Mouse (Mus musculus) limb, embryonic 10.5 days (tissue): ENCODE data around the gene Mad2l2. TPM values are rescaled to one million over a fixed set of nuclear protein-coding genes. Genes with fewer than 3 reads are reported as not detected.
"Not testable (repeated sequence)": the region's sequence is repeated elsewhere in the genome, so short reads cannot be mapped to it uniquely, and the experiment has no call there.

Experiments
- DNase-seq: peaks from one replicate; pipeline ENCODE4 v3.0.0-alpha.2; 2017; ENCODE audit warnings: low spot score
- H3K27ac ChIP-seq: fragments of 300-500 bp; sonication (generic); 2 replicates; pipeline ENCODE4 v1.5.1; 2016; ENCODE audit warnings: mild to moderate bottlenecking
- H3K27me3 ChIP-seq: fragments of 300-500 bp; sonication (generic); 2 replicates; pipeline ENCODE4 v1.6.1; 2016; ENCODE audit warnings: low read depth, mild to moderate bottlenecking; ENCODE audit not compliant: poor library complexity, severe bottlenecking
- H3K36me3 ChIP-seq: fragments of 300-500 bp; sonication (generic); 2 replicates; pipeline ENCODE4 v1.6.1; 2016; ENCODE audit warnings: mild to moderate bottlenecking, moderate library complexity
- H3K4me1 ChIP-seq: fragments of 300-500 bp; sonication (generic); 2 replicates; pipeline ENCODE4 v1.6.1; 2016
- H3K4me3 ChIP-seq: fragments of 300-500 bp; sonication (generic); 2 replicates; pipeline ENCODE4 v1.5.1; 2016; ENCODE audit warnings: mild to moderate bottlenecking, moderate library complexity
- H3K9me3 ChIP-seq: fragments of 300-500 bp; sonication (generic); replicated peaks from 2 replicates; pipeline ENCODE4 v1.6.1; 2016; ENCODE audit warnings: mild to moderate bottlenecking
- WGBS: fragments of 180-500 bp; shearing (Covaris S2); methylation state at CpG from one replicate; pipeline ENCODE4 v1.1.7; 2016; 5-methylcytosine and 5-hydroxymethylcytosine counted together
- polyA plus RNA-seq: library from polyadenylated mRNA; unstranded; fragments of >200 nt; fragmentation: Nextera tagmentation; extraction: Ambion mirVana; gene quantifications from 2 replicates; pipeline ENCODE4 v1.2.1, GENCODE M21; 2016

Gene Mad2l2
- polyA plus RNA-seq, 1 experiment from 2014 or later, result 93.8 TPM

DNA sequence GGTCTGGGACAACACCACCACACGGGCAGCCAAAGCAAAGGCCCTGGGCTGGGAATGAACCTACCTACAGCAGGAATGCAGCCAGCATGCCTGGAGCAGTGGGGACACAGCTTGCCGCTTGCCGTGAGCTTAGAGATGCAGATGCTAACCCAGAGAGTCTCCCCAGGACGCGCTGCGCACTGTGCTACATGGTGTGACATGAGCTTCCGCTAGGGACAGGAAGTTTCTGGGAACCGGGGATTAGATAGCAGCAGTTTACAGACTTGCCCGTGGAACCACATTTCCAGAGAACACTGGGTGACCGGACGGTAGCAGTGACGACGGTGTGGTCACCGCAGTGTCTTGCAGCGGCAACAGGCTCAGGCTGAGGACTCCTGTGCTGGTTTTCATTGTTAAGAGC, 39.4 kb downstream of the Mad2l2 start:
- Histone ChIP-seq H3K27ac (no peak overlapping the region), H3K4me1 (peaks cover 31% of the 10 kb centered on the region), H3K36me3 (no peaks in the 10 kb centered on the region), H3K27me3 (peaks cover 97% of the 10 kb centered on the region), H3K4me3 (peak overlapping the region; percentile 19; the same call in 1 of the 2 replicates), H3K9me3 (no peaks in the 10 kb centered on the region)
- DNase-seq, result no peak
- 26% methylated on average over 15 of the region's 15 CpGs for WGBS

DNA sequence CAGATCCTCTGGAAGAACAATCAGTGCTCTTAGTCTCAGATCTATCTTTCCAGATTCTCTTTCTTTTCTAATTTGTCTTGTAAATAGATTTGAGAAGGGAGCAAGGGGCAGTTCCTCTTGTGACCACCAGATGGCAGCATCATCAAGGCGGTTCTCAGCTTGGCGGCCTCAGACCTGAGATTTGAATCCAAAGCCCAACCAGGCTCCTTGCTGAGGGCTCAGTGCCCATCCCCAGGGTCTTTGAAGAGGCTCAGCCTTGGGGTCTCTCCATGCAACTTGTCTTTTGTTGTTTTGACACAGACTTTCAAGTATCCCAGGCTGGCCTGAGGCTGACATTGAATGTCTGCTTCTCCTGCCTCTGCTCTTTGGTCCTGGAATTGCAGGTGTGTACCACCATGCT, 40.7 kb downstream of the Mad2l2 start:
- WGBS, result 4% methylated on average over 2 of the region's 2 CpGs
- Histone ChIP-seq H3K27ac (no peak overlapping the region), H3K4me3 (no peak overlapping the region), H3K4me1 (peaks cover 24% of the 10 kb centered on the region), H3K27me3 (peaks cover 97% of the 10 kb centered on the region), H3K36me3 (no peaks in the 10 kb centered on the region), H3K9me3 (no peaks in the 10 kb centered on the region)
- peak; percentile 77 for DNase-seq

DNA sequence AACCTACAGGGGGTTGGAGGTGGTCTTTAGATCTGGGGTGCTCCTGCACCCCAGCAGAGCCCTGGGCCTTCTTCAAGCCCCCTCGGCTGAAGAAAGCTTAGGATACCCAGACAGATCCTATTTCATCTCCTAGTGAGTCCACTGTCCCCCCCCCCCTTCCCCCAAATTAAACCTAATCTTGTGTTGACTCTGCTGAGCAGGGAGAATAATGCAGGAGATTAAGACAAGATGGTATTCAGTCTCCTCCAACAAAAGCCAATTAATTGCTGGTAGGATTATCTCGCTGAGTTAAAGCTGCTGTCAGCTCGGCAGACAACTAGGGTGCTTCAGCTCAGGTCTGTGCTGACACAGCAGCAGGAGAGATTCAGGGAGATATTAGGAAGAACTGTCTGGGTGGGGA, 41.1 kb downstream of the Mad2l2 start:
- H3K4me1 ChIP-seq, result peaks cover 22% of the 10 kb centered on the region
- no peaks in the 10 kb centered on the region for H3K9me3 ChIP-seq
- no peaks in the 10 kb centered on the region for H3K36me3 ChIP-seq
- H3K4me3 ChIP-seq, result no peak overlapping the region
- no peak overlapping the region for H3K27ac ChIP-seq
- H3K27me3 ChIP-seq, result peaks cover 97% of the 10 kb centered on the region
- DNase-seq, result no peak
- WGBS, result 52% methylated on average over 3 of the region's 3 CpGs

DNA sequence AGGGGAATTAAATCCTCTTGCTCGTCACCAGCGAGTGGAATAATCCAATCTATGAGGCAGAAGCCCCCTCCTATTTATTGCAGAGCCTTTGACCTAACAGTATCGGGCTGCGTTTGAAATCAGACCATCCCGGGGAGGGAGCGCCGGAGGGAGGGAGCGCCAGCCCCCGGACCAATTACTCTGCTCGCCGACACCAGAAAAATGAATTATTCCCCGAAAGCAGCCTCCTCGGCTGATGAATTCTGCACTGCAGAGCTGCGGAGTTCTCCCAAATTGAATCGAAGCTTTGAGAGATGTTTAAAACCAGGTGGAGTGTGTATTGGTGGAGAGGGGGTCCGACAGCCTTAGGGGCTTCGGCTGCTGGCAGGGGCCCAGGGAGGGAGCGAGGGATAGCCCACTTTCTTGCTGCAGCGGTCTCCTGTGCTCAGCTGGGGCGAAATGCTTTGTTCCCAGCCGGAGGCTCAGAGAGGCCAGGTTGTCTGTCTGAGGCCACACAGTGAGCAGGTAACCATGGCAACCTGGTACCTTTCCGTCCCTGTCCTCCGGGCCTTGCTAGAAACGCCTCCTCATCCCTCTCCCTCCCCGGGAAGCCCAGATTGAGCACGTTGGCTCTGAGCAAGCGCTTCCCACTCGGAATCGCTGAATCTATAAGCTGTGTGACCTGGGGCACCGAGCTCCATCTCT, 43.8 kb downstream of the Mad2l2 start:
- no peak overlapping the region for H3K27ac ChIP-seq
- no peak for DNase-seq
- WGBS, result 1% methylated on average over 30 of the region's 30 CpGs
- no peaks in the 10 kb centered on the region for H3K9me3 ChIP-seq
- H3K4me3 ChIP-seq, result peak overlapping the region; percentile 29
- H3K27me3 ChIP-seq, result peaks cover 96% of the 10 kb centered on the region
- no peaks in the 10 kb centered on the region for H3K36me3 ChIP-seq
- peaks cover 18% of the 10 kb centered on the region for H3K4me1 ChIP-seq

DNA sequence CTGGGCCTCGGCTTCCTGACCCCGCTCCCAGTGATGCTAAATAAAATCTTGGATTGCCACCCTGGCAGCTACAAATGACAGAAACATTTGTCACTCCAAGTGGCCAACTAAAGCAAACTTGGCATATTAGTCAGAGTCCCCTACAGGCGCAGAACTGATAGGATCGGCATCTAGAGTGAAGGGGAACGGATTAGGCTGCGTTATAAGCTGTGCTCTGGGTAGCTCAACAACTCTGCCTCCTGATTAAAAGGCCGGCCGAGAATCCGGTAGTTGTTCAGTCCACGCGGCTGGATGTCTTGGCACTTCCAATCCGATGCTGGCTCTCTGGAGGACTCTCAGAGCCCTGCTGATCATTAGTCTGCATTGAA, 44.3 kb downstream of the Mad2l2 start:
- no peak overlapping the region for H3K4me3 ChIP-seq
- no peaks in the 10 kb centered on the region for H3K9me3 ChIP-seq

DNA sequence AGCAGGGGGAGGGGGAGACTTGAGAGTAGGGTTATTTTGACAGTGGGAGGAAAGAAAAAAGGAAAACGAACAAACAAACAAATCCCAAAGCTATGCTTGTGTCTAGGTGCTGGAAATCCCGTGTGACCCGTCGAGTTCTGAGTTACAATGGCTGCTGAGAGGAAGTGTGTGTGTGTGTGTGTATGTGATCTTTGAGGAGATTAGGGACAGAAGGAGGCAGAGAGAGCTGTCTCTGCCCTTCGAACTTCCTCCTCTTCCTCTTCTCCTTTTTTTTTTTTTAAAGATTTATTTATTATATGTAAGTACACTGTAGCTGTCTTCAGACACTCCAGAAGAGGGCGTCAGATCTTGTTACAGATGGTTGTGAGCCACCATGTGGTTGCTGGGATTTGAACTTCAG, 46.4 kb downstream of the Mad2l2 start:
- not testable (repeated sequence) for H3K36me3 ChIP-seq, H3K4me3 ChIP-seq, H3K27ac ChIP-seq, DNase-seq, H3K9me3 ChIP-seq
- peaks cover 20% of the 10 kb centered on the region for H3K4me1 ChIP-seq
- 84% methylated on average over 5 of the region's 6 CpGs for WGBS
- H3K27me3 ChIP-seq, result peaks cover 78% of the 10 kb centered on the region

More for the DNA sequence above, 44.3 kb downstream of the Mad2l2 start:
- WGBS, result 20% methylated on average over 12 of the region's 12 CpGs
- Histone ChIP-seq H3K27ac (no peak overlapping the region), H3K27me3 (peaks cover 97% of the 10 kb centered on the region), H3K36me3 (no peaks in the 10 kb centered on the region), H3K4me1 (peaks cover 22% of the 10 kb centered on the region)
- no peak for DNase-seq

DNA sequence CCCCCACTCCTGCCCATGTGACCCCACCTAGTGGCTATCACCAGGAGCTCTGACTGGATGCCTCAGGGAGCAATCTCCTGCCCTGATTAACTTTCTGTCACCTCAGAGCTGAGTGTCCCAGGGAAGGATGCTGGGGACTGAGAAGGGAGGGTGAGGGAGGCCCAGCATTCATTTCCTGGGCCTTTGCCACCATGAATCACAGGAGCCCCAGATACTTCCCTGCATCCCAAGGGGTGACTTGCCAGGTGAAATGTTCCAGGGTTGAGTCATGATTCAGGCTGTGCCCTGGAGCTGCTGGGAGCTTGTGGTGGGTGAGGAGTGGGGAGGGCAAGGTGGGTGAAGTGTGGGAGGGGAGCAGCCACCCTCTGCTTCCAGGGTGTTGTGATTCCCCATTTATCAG, 47.5 kb downstream of the Mad2l2 start:
- peaks cover 25% of the 10 kb centered on the region for H3K4me1 ChIP-seq
- H3K9me3 ChIP-seq, result no peaks in the 10 kb centered on the region
- no peak for DNase-seq
- H3K27ac ChIP-seq, result no peak overlapping the region
- H3K36me3 ChIP-seq, result no peaks in the 10 kb centered on the region
- no peak overlapping the region for H3K4me3 ChIP-seq
- peaks cover 78% of the 10 kb centered on the region for H3K27me3 ChIP-seq

DNA sequence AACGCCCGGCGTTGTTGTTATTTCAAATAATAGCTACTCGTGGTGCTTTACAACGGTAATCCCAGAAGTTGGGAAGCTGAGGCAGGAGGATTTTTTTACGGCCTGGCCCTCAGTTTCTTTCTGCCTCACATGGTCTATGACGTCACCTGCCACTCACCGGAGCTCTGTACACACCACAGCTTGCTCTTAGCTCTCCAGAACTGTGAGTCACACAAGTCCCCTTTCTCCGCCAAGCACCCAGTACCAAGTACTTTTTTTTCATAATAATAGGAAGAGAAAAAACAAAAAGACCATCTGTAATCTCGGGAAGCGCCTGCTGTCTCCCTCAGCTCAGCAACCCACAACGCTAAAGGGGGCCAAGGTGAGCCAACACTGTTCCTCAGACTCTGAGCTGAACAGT, 51.3 kb downstream of the Mad2l2 start:
- H3K4me3 ChIP-seq, result no peak overlapping the region
- H3K4me1 ChIP-seq, result peaks cover 33% of the 10 kb centered on the region
- no peak overlapping the region for H3K27ac ChIP-seq
- WGBS, result 89% methylated on average over 12 of the region's 12 CpGs
- no peaks in the 10 kb centered on the region for H3K9me3 ChIP-seq
- no peak for DNase-seq
- no peaks in the 10 kb centered on the region for H3K36me3 ChIP-seq
- H3K27me3 ChIP-seq, result peaks cover 52% of the 10 kb centered on the region

DNA sequence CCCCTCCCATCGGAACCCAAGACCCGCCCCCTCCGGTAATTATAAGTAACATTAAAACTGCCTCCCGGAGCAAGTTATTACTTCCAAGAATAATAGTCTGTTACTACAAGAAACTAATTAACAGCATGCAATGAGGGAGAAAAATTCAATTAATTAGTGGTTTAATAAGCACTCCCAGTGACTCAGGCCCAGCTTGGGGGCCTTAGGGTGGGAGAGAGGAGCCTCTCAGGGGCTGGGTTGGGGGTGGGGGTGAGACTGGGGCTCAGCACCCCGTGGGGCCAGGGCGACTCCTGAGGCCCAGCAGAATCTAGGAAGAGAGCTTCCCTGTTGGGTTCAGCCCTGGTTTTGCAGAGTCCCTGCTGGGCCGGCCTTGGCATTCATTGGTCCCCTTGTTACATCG, 52.2 kb downstream of the Mad2l2 start:
- Histone ChIP-seq H3K27me3 (peaks cover 50% of the 10 kb centered on the region), H3K9me3 (no peaks in the 10 kb centered on the region), H3K4me3 (no peak overlapping the region), H3K36me3 (no peaks in the 10 kb centered on the region), H3K27ac (no peak overlapping the region), H3K4me1 (peaks cover 33% of the 10 kb centered on the region)
- WGBS, result 44% methylated on average over 8 of the region's 8 CpGs
- no peak for DNase-seq

DNA sequence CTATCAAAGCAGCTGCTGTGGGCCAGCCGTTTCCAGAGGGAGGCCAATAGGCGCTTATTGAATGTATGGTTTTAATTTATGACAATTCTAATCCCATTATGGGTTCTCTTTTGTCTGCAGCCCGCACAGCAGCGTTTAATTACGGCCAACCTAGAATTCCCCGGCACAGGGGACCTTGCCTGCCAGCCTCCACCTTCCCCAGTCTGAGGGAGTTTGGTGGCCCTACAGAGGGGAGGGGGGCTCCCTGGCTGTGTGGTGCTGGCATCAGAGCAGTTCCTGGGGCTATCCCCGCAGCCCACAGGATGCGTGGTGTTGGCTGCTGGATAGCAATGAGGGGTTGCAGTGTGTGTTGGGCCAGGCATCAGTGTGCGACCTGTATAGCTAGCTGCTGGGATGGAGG, 54.4 kb downstream of the Mad2l2 start:
- H3K4me1 ChIP-seq, result peaks cover 24% of the 10 kb centered on the region
- DNase-seq, result peak; percentile 61
- H3K9me3 ChIP-seq, result no peaks in the 10 kb centered on the region
- H3K27ac ChIP-seq, result 0 out of 2 replicates have a peak overlapping the region, but pooled peaks have one; percentile 37
- WGBS, result 38% methylated on average over 9 of the region's 9 CpGs
- peaks cover 31% of the 10 kb centered on the region for H3K27me3 ChIP-seq
- H3K36me3 ChIP-seq, result no peaks in the 10 kb centered on the region
- H3K4me3 ChIP-seq, result no peak overlapping the region

DNA sequence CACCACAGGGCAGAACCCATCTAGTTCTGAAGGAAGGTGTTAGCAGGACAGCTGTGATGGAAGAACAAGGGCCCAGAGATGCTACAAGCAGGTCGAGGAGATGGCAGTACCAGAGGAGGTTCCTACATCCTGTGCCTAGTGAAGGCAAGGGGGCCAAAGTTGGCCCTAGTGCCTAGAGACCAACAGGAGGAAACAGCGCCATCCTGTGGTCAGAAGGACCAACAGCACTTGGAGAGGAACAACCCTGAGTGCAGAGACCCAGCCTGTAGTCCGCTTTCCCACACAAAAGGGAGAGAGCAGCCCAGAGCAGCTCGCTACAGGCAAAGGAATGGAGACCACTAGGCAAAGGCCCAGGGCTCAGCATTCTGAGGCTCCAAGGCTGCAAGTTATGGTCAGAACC, 55.6 kb downstream of the Mad2l2 start:
- Histone ChIP-seq H3K4me1 (peaks cover 27% of the 10 kb centered on the region), H3K36me3 (no peaks in the 10 kb centered on the region), H3K27ac (no peak overlapping the region), H3K4me3 (no peak overlapping the region), H3K27me3 (peaks cover 31% of the 10 kb centered on the region), H3K9me3 (no peaks in the 10 kb centered on the region)
- no peak for DNase-seq
- 73% methylated on average over 4 of the region's 4 CpGs for WGBS

DNA sequence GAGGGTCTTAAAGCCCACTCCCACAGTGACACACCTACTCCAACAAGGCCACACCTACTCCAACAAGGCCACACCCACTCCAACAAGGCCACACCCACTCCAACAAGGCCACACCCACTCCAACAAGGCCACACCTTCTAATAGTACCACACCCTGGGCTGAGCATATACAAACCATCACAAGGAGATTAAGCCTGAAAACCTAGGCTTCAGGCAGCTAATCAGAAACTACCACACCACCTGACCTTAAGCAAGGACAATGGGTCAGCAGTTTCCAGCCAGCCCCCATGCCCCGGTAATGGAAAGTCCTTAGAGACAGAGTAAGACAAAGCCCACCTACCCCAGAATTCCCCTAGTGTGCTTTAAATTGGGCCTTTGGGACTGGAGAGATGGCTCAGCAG, 58.6 kb downstream of the Mad2l2 start:
- Histone ChIP-seq H3K27me3 (peaks cover 27% of the 10 kb centered on the region), H3K4me1 (peaks cover 26% of the 10 kb centered on the region)
- H3K9me3 ChIP-seq, H3K4me3 ChIP-seq, H3K27ac ChIP-seq, H3K36me3 ChIP-seq, DNase-seq: not testable (repeated sequence)
- WGBS, result 98% methylated on average over 1 of the region's 1 CpGs

DNA sequence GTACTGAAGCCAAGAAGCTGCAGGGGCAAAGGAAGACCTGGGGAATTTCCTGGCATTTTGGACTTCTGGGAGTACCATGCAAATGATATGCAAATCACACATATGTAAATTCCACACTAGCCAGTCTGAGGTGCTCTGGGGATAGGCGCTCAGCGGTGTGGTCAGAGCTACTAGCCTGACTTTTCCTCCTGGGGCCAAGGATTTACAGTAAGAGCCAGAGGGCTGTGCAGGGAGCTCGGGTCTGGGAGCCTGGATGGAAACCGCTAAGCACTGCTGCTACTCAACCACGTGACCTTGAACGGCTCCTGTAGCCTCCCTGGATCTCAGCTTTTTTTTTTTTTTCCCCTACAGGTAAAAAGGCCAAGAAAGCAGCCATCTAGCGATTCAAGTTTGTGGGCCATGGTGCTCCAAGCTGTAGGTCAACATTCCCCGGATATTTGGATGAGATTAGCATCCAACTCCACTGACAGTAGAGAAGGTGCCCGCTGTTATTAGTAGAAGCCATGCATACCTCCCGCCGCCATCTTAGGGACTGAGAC, 62.6 kb downstream of the Mad2l2 start:
- no peak for DNase-seq
- H3K4me1 ChIP-seq, result peaks cover 12% of the 10 kb centered on the region; the same call in 1 of the 2 replicates
- no peak overlapping the region for H3K27ac ChIP-seq
- H3K36me3 ChIP-seq, result no peaks in the 10 kb centered on the region
- WGBS, result 33% methylated on average over 11 of the region's 11 CpGs
- H3K9me3 ChIP-seq, result no peaks in the 10 kb centered on the region
- H3K27me3 ChIP-seq, result peaks cover 36% of the 10 kb centered on the region; the same call in 1 of the 2 replicates
- no peak overlapping the region for H3K4me3 ChIP-seq

DNA sequence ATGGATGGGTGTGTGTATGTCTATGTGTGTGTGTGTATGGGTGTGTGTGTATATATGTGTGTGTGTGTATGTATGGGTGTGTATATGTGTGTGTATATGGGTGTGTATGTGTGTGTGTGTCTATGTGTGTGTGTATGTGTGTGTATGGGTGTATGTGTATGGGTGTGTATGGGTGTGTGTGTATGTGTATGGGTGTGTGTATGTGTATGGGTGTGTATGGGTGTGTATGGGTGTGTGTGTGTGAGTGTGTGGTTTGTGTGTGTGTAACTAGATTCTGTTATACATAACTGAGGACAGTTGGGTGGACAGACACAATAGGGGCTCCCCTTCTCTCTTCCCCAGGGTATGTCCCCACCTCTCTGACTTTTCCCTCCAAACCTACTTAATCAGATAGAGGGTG, 64.2 kb downstream of the Mad2l2 start:
- Histone ChIP-seq H3K27me3 (peaks cover 52% of the 10 kb centered on the region), H3K36me3 (no peaks in the 10 kb centered on the region), H3K27ac (no peak overlapping the region), H3K4me3 (no peak overlapping the region), H3K9me3 (no peaks in the 10 kb centered on the region), H3K4me1 (peaks cover 16% of the 10 kb centered on the region; the same call in 1 of the 2 replicates)
- no peak for DNase-seq
